Mouse (Mus musculus) liver, embryonic 16.5 days (tissue): ENCODE results near the gene Man2a1. TPM values are rescaled to one million over a fixed set of nuclear protein-coding genes. Genes with fewer than 3 reads are reported as not detected.

Experiments
- ATAC-seq: fragments of 200-750 bp; cut with Nextera tagmentation; 2 replicates; pipeline ENCODE4 v1.8.0; 2017; ENCODE audit warnings: low read depth, mild to moderate bottlenecking, moderate number of reproducible peaks, moderate library complexity
- H3K27ac ChIP-seq: fragments of 300-500 bp; sonication (generic); 2 replicates; pipeline ENCODE4 v1.5.1; 2014; ENCODE audit warnings: mild to moderate bottlenecking, low read length
- H3K27me3 ChIP-seq: fragments of 300-500 bp; sonication (generic); 2 replicates; pipeline ENCODE4 v1.6.1; 2014; ENCODE audit warnings: low read depth, low read length, mixed read lengths; ENCODE audit not compliant: control insufficient read depth, insufficient read depth
- H3K36me3 ChIP-seq: fragments of 300-500 bp; sonication (generic); 2 replicates; pipeline ENCODE4 v1.6.1; 2014; ENCODE audit warnings: mild to moderate bottlenecking; ENCODE audit not compliant: control insufficient read depth, insufficient read depth
- H3K4me1 ChIP-seq: fragments of 300-500 bp; sonication (generic); 2 replicates; pipeline ENCODE4 v1.6.1; 2014; ENCODE audit warnings: low read depth, low read length, mixed read lengths; ENCODE audit not compliant: control insufficient read depth
- H3K4me2 ChIP-seq: fragments of 300-500 bp; sonication (generic); 2 replicates; pipeline ENCODE4 v1.6.1; 2014; ENCODE audit warnings: low read depth, low read length, mixed read lengths
- H3K4me3 ChIP-seq: fragments of 300-500 bp; sonication (generic); 2 replicates; pipeline ENCODE4 v1.5.1; 2014; ENCODE audit warnings: low read depth, mild to moderate bottlenecking, low read length
- H3K9ac ChIP-seq: fragments of 300-500 bp; sonication (generic); 2 replicates; pipeline ENCODE4 v1.6.1; 2014; ENCODE audit warnings: low read depth, low read length
- H3K9me3 ChIP-seq: fragments of 300-500 bp; sonication (generic); replicated peaks from 2 replicates; pipeline ENCODE4 v1.6.1; 2016; ENCODE audit warnings: low read length; ENCODE audit not compliant: control insufficient read depth
- WGBS: fragments of 180-500 bp; shearing (Covaris S2); extraction: QIAGEN DNeasy Blood & Tissue Kit; methylation state at CpG from one replicate; pipeline ENCODE4 v1.1.7; 2014; ENCODE audit not compliant: insufficient replicate concordance; 5-methylcytosine and 5-hydroxymethylcytosine counted together
- polyA plus RNA-seq: library from polyadenylated mRNA; unstranded; fragments of >200 nt; fragmentation: Nextera tagmentation; extraction: Ambion mirVana; gene quantifications from 2 replicates; pipeline ENCODE4 v1.2.1, GENCODE M21; 2015

The Man2a1 gene
- polyA plus RNA-seq, 1 experiment from 2014 or later: 6.3 TPM

GRCm38 (mm10) chr17:64659682-64660081 lies 59.1 kb downstream of the Man2a1 start:
- Histone ChIP-seq H3K27me3 (no peaks in the 10 kb centered on the region), H3K36me3 (peaks cover 4% of the 10 kb centered on the region), H3K4me3 (no peak overlapping the region), H3K9ac (no peak overlapping the region), H3K9me3 (no peaks in the 10 kb centered on the region), H3K27ac (no peak overlapping the region), H3K4me2 (no peak overlapping the region), H3K4me1 (no peaks in the 10 kb centered on the region)
- no peak for ATAC-seq
- 71% methylated on average over 4 of the region's 4 CpGs for WGBS

- no peak overlapping the region for H3K27ac ChIP-seq
- no peaks in the 10 kb centered on the region for H3K27me3 ChIP-seq
- H3K36me3 ChIP-seq: peaks cover 7% of the 10 kb centered on the region
- no peak overlapping the region for H3K4me3 ChIP-seq
- H3K4me1 ChIP-seq: no peaks in the 10 kb centered on the region
- 74% methylated on average over 4 of the region's 4 CpGs for WGBS
- H3K9me3 ChIP-seq: no peaks in the 10 kb centered on the region
- no peak overlapping the region for H3K9ac ChIP-seq
- ATAC-seq: no peak
- H3K4me2 ChIP-seq: no peak overlapping the region
Observed at GRCm38 (mm10) chr17:64666518-64666917, 66.0 kb downstream of the Man2a1 start.

- Histone ChIP-seq H3K4me3 (no peak overlapping the region), H3K27me3 (no peaks in the 10 kb centered on the region), H3K36me3 (peaks cover 18% of the 10 kb centered on the region), H3K9me3 (no peaks in the 10 kb centered on the region), H3K4me1 (no peaks in the 10 kb centered on the region), H3K9ac (no peak overlapping the region), H3K4me2 (no peak overlapping the region), H3K27ac (no peak overlapping the region)
- ATAC-seq: peak; percentile 47; the same call in 1 of the 2 replicates
- 19% methylated on average over 5 of the region's 5 CpGs for WGBS
Observed at GRCm38 (mm10) chr17:64668504-64668903, 68.0 kb downstream of the Man2a1 start.

- Histone ChIP-seq H3K9ac (no peak overlapping the region), H3K4me3 (no peak overlapping the region), H3K27ac (no peak overlapping the region), H3K36me3 (peaks cover 27% of the 10 kb centered on the region), H3K27me3 (no peaks in the 10 kb centered on the region), H3K4me1 (no peaks in the 10 kb centered on the region), H3K4me2 (no peak overlapping the region), H3K9me3 (no peaks in the 10 kb centered on the region)
- no peak for ATAC-seq
- 63% methylated on average over 1 of the region's 1 CpGs for WGBS
Observed at GRCm38 (mm10) chr17:64674401-64674800, 73.9 kb downstream of the Man2a1 start.

GRCm38 (mm10) chr17:64674980-64675379 lies 74.4 kb downstream of the Man2a1 start:
- H3K4me1 ChIP-seq: no peaks in the 10 kb centered on the region
- no peak overlapping the region for H3K4me3 ChIP-seq
- WGBS: 76% methylated on average over 6 of the region's 6 CpGs
- H3K36me3 ChIP-seq: peaks cover 27% of the 10 kb centered on the region
- no peak overlapping the region for H3K4me2 ChIP-seq
- peak; percentile 77 for ATAC-seq
- H3K9ac ChIP-seq: no peak overlapping the region
- no peak overlapping the region for H3K27ac ChIP-seq
- H3K9me3 ChIP-seq: no peaks in the 10 kb centered on the region
- H3K27me3 ChIP-seq: no peaks in the 10 kb centered on the region

- H3K9ac ChIP-seq: no peak overlapping the region
- WGBS: 73% methylated on average over 10 of the region's 10 CpGs
- ATAC-seq: no peak
Observed at GRCm38 (mm10) chr17:64676735-64677469, 76.4 kb downstream of the Man2a1 start.

GRCm38 (mm10) chr17:64681461-64681860 lies 80.9 kb downstream of the Man2a1 start:
- Histone ChIP-seq H3K36me3 (peaks cover 3% of the 10 kb centered on the region), H3K4me3 (no peak overlapping the region), H3K4me2 (no peak overlapping the region), H3K27me3 (no peaks in the 10 kb centered on the region), H3K9ac (no peak overlapping the region), H3K4me1 (no peaks in the 10 kb centered on the region), H3K27ac (no peak overlapping the region), H3K9me3 (no peaks in the 10 kb centered on the region)
- ATAC-seq: no peak
- WGBS: 68% methylated on average over 3 of the region's 3 CpGs

More at GRCm38 (mm10) chr17:64676735-64677469, 76.4 kb downstream of the Man2a1 start:
- no peak overlapping the region for H3K4me2 ChIP-seq
- no peak overlapping the region for H3K27ac ChIP-seq
- H3K36me3 ChIP-seq: peaks cover 24% of the 10 kb centered on the region
- no peaks in the 10 kb centered on the region for H3K27me3 ChIP-seq
- H3K4me3 ChIP-seq: no peak overlapping the region
- no peaks in the 10 kb centered on the region for H3K9me3 ChIP-seq
- no peaks in the 10 kb centered on the region for H3K4me1 ChIP-seq

GRCm38 (mm10) chr17:64681927-64682326 lies 81.4 kb downstream of the Man2a1 start:
- Histone ChIP-seq H3K36me3 (peaks cover 3% of the 10 kb centered on the region), H3K4me3 (no peak overlapping the region), H3K4me1 (no peaks in the 10 kb centered on the region), H3K27me3 (no peaks in the 10 kb centered on the region), H3K27ac (no peak overlapping the region), H3K9ac (no peak overlapping the region), H3K9me3 (no peaks in the 10 kb centered on the region), H3K4me2 (no peak overlapping the region)
- peak; percentile 79 for ATAC-seq
- WGBS: 60% methylated on average over 2 of the region's 2 CpGs

- H3K4me1 ChIP-seq: no peaks in the 10 kb centered on the region
- H3K4me3 ChIP-seq: no peak overlapping the region
- no peak overlapping the region for H3K27ac ChIP-seq
- WGBS: 84% methylated on average over 4 of the region's 4 CpGs
- no peaks in the 10 kb centered on the region for H3K27me3 ChIP-seq
- H3K36me3 ChIP-seq: peaks cover 3% of the 10 kb centered on the region
- H3K9ac ChIP-seq: no peak overlapping the region
- no peaks in the 10 kb centered on the region for H3K9me3 ChIP-seq
- ATAC-seq: no peak
- H3K4me2 ChIP-seq: no peak overlapping the region
Observed at GRCm38 (mm10) chr17:64684088-64684487, 83.6 kb downstream of the Man2a1 start.
